Mouse (Mus musculus) embryonic facial prominence, embryonic 10.5 days (tissue): ENCODE results near the gene Inpp5b. TPM values are rescaled to one million over a fixed set of nuclear protein-coding genes. Genes with fewer than 3 reads are reported as not detected.

Source experiments
- DNase-seq: peaks from one replicate; pipeline ENCODE4 v3.0.0-alpha.2; 2017; ENCODE audit warnings: low spot score
- H3K27ac ChIP-seq: fragments of 300-500 bp; sonication (generic); replicated peaks from 2 replicates; pipeline ENCODE4 v1.5.1; 2016; ENCODE audit warnings: mild to moderate bottlenecking
- H3K27me3 ChIP-seq: fragments of 300-500 bp; sonication (generic); replicated peaks from 2 replicates; pipeline ENCODE4 v1.6.1; 2016; ENCODE audit warnings: low read depth, mild to moderate bottlenecking; ENCODE audit not compliant: poor library complexity, severe bottlenecking
- H3K36me3 ChIP-seq: fragments of 300-500 bp; sonication (generic); replicated peaks from 2 replicates; pipeline ENCODE4 v1.6.1; 2016; ENCODE audit warnings: mild to moderate bottlenecking, moderate library complexity
- H3K4me1 ChIP-seq: fragments of 300-500 bp; sonication (generic); 2 replicates; pipeline ENCODE4 v1.6.1; 2016
- H3K4me3 ChIP-seq: fragments of 300-500 bp; sonication (generic); 2 replicates; pipeline ENCODE4 v1.5.1; 2016; ENCODE audit warnings: mild to moderate bottlenecking, moderate library complexity
- H3K9me3 ChIP-seq: fragments of 300-500 bp; sonication (generic); 2 replicates; pipeline ENCODE4 v1.6.1; 2016; ENCODE audit warnings: mild to moderate bottlenecking
- WGBS: fragments of 180-500 bp; shearing (Covaris S2); methylation state at CpG from one replicate; pipeline ENCODE4 v1.1.7; 2016; 5-methylcytosine and 5-hydroxymethylcytosine counted together
- polyA plus RNA-seq: library from polyadenylated mRNA; unstranded; fragments of >200 nt; fragmentation: Nextera tagmentation; extraction: Ambion mirVana; gene quantifications from 2 replicates; pipeline ENCODE4 v1.2.1, GENCODE M21; 2016

The Inpp5b gene
- polyA plus RNA-seq, 1 experiment from 2014 or later, result 25.2 TPM

DNA sequence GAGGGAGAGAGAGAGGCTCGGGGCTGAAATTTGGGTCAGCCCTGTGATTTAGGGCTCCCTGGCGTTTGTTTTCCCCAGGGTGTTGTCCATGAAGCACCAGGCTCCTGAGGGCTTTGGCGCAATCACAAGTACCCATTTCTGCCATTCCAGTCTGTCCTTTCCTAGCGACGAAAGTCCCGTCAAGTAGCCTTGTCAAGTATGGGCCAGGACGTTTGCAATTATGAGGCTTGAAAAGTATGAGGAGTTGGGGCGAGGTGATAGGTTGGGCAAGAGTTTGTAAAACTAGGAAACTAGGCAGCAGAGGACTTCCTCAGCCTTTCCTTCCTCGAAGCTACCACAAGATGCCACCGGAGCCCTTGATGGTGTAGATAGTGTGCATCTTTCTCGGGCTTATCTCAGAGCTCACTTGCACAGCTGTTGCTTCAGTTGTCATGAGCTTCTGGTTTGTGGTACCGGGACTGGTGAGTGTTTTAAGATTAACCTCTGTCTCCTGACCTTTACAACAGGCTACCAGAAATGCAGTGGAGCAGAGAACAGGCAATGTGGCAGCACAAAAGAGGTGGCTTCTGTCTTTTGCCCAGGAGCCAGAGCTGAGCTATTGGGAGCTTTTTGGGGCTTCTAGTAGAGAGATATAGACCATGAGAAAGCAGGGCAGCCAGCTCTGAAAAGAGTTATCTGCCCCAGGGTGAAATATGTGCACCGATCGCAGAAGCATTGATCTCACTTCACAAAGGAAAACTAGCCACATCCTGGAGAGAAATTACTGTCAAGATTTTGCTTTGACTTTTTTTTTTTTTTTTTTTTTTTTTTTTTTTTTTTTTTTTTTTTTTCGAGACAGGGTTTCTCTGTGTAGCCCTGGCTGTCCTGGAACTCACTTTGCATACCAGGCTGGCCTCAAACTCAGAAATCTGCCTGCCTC, 10.9 kb downstream of the Inpp5b start:
- H3K27ac ChIP-seq, result peak overlapping the region; percentile 75; the same call in 1 of the 2 replicates
- peak overlapping the region; percentile 83 for H3K4me3 ChIP-seq
- H3K27me3 ChIP-seq, result peaks cover 16% of the 10 kb centered on the region
- no peaks in the 10 kb centered on the region for H3K36me3 ChIP-seq
- H3K9me3 ChIP-seq, result no peaks in the 10 kb centered on the region
- WGBS, result 16% methylated on average over 15 of the region's 15 CpGs
- peaks cover 27% of the 10 kb centered on the region for H3K4me1 ChIP-seq
- DNase-seq, result no peak

DNA sequence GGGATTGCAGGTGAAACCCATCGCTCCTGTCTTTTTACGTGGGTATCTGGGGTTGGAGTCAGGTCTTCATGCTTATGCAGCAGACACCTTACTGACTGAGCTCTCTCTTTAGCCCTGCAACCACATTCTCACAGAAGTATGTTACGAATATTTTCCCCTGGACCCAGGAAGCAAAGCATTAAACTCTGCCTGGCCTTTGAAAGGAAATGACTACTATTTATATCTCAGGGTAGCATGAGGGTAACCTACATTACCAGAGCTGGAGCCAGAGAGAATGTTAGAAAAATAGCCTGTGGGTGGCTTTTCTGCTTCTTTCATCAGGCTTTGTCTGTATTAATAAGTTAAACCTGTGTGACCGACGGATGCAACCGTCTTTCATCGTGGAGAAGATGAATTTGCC, 13.9 kb downstream of the Inpp5b start:
- no peak overlapping the region for H3K27ac ChIP-seq

DNA sequence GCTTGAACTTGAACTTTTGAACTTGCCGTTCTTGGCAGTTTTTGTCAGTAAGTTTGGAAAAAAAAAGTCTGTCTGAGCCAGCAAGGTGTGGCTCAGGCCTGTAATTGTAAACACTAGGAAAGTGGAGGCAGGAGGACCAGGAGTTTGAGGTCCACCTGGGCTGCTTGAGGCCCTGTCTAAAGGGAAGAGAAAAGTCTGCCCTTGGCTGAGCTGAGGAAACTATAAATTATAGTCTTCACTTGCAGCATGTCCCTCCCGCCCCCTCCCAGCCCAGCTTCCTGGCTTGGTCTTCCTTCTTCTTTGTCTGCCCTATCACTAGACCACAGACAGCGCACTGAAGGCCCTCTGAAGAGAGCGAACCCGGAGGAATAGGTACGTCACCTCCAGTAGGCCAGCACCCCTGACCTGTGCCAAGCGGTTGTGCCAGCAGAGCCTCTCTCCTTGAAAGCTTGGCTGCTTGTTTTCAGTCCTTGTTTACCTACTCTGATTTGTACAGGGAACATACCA, 17.7 kb downstream of the Inpp5b start:
- Histone ChIP-seq H3K27me3 (no peaks in the 10 kb centered on the region), H3K9me3 (no peaks in the 10 kb centered on the region), H3K27ac (no peak overlapping the region), H3K4me3 (no peak overlapping the region), H3K4me1 (peaks cover 8% of the 10 kb centered on the region; the same call in 1 of the 2 replicates), H3K36me3 (peaks cover 8% of the 10 kb centered on the region; the same call in 1 of the 2 replicates)
- 92% methylated on average over 7 of the region's 7 CpGs for WGBS
- no peak for DNase-seq

More for the DNA sequence above, 13.9 kb downstream of the Inpp5b start:
- H3K36me3 ChIP-seq, result peaks cover 8% of the 10 kb centered on the region; the same call in 1 of the 2 replicates
- no peak for DNase-seq
- WGBS, result 62% methylated on average over 7 of the region's 7 CpGs
- peaks cover 1% of the 10 kb centered on the region; the same call in 1 of the 2 replicates for H3K27me3 ChIP-seq
- H3K9me3 ChIP-seq, result no peaks in the 10 kb centered on the region
- no peak overlapping the region for H3K4me3 ChIP-seq
- H3K4me1 ChIP-seq, result peaks cover 24% of the 10 kb centered on the region

- no peaks in the 10 kb centered on the region for H3K27me3 ChIP-seq
- WGBS, result 59% methylated on average over 1 of the region's 1 CpGs
- no peaks in the 10 kb centered on the region for H3K4me1 ChIP-seq
- DNase-seq, result no peak
- no peak overlapping the region for H3K27ac ChIP-seq
- no peaks in the 10 kb centered on the region for H3K9me3 ChIP-seq
- H3K4me3 ChIP-seq, result no peak overlapping the region
- peaks cover 8% of the 10 kb centered on the region; the same call in 1 of the 2 replicates for H3K36me3 ChIP-seq
These were observed 19.6 kb downstream of the Inpp5b start for GRCm38 (mm10) chr4:124761201-124761600.

GRCm38 (mm10) chr4:124762858-124763452, 21.3 kb downstream of the Inpp5b start:
- WGBS, result 90% methylated on average over 6 of the region's 6 CpGs
- DNase-seq, result no peak

GRCm38 (mm10) chr4:124765802-124766565, 24.3 kb downstream of the Inpp5b start:
- no peak overlapping the region for H3K27ac ChIP-seq
- 92% methylated on average over 23 of the region's 23 CpGs for WGBS
- H3K9me3 ChIP-seq, result no peaks in the 10 kb centered on the region
- no peak for DNase-seq
- H3K4me1 ChIP-seq, result no peaks in the 10 kb centered on the region
- no peaks in the 10 kb centered on the region for H3K36me3 ChIP-seq
- no peaks in the 10 kb centered on the region for H3K27me3 ChIP-seq
- H3K4me3 ChIP-seq, result no peak overlapping the region

More at GRCm38 (mm10) chr4:124762858-124763452, 21.3 kb downstream of the Inpp5b start:
- H3K36me3 ChIP-seq, result peaks cover 8% of the 10 kb centered on the region; the same call in 1 of the 2 replicates
- no peaks in the 10 kb centered on the region for H3K9me3 ChIP-seq
- H3K4me1 ChIP-seq, result no peaks in the 10 kb centered on the region
- no peaks in the 10 kb centered on the region for H3K27me3 ChIP-seq
- no peak overlapping the region for H3K27ac ChIP-seq
- H3K4me3 ChIP-seq, result no peak overlapping the region

GRCm38 (mm10) chr4:124766566-124766940, 24.9 kb downstream of the Inpp5b start:
- no peak overlapping the region for H3K4me3 ChIP-seq
- 92% methylated on average over 2 of the region's 2 CpGs for whole genome bisulfite sequencing
- H3K27me3 ChIP-seq, result no peaks in the 10 kb centered on the region
- no peak for DNase-seq
- H3K4me1 ChIP-seq, result no peaks in the 10 kb centered on the region
- no peaks in the 10 kb centered on the region for H3K36me3 ChIP-seq
- H3K27ac ChIP-seq, result no peak overlapping the region
- H3K9me3 ChIP-seq, result no peaks in the 10 kb centered on the region

DNA sequence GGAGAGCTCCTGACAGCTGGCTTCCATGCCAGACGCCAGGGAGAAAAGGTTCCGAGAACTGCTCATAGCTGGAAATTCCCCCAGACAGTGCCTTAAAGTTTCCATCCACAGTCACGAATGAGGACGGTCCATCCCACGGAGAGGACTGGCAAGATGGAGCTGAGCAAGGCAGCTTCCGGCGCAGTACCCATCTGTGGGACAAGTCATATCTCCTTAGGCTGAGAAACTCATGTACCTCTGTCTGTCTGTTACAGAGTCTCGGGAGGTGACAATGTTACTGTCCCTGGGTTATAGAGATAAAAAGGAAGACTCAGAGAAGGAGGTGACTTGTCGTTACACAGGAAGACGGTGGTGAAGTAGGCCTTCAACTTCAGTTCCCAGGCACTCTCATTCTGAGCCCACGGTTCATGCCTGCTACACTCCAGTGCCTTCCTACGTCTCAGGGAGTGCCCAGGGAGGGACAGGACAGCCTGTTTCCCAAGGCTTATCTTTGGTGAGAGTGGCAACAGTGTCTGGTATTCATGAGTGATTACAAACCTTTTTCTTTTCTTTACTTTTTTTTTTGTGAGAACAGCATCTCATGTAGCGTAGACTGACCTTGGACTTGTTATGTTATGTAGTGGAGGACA, 27.4 kb downstream of the Inpp5b start:
- Histone ChIP-seq H3K4me3 (no peak overlapping the region), H3K4me1 (no peaks in the 10 kb centered on the region), H3K27me3 (no peaks in the 10 kb centered on the region), H3K27ac (no peak overlapping the region), H3K9me3 (no peaks in the 10 kb centered on the region), H3K36me3 (no peaks in the 10 kb centered on the region)
- 90% methylated on average over 13 of the region's 13 CpGs for WGBS
- DNase-seq, result no peak

DNA sequence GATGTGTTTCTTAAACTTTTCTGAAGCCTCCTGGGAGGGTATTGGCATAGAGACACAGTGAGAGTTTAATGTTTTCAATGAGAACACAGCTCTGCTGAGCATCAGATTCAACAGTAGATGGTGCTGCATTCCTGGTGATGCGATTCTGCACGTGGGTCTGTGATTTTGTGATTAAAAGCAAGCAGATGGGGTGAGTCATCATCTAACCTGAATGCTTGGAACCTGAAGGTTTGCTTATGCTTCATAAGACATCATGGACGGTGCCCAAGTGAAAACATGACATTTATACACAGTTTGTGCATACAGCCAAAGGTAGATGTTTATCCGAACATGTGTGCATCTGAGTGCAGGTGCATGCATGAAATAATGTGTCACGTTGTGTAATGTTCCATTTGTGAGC, 29.0 kb downstream of the Inpp5b start:
- no peaks in the 10 kb centered on the region for H3K4me1 ChIP-seq
- H3K36me3 ChIP-seq, result no peaks in the 10 kb centered on the region
- no peak for DNase-seq
- no peak overlapping the region for H3K4me3 ChIP-seq
- H3K27me3 ChIP-seq, result no peaks in the 10 kb centered on the region
- no peaks in the 10 kb centered on the region for H3K9me3 ChIP-seq
- 81% methylated on average over 5 of the region's 5 CpGs for whole genome bisulfite sequencing
- H3K27ac ChIP-seq, result no peak overlapping the region

- H3K4me3 ChIP-seq, result no peak overlapping the region
- H3K27ac ChIP-seq, result no peak overlapping the region
- no peaks in the 10 kb centered on the region for H3K36me3 ChIP-seq
- no peaks in the 10 kb centered on the region for H3K9me3 ChIP-seq
- no peak for DNase-seq
- 72% methylated on average over 4 of the region's 4 CpGs for WGBS
- no peaks in the 10 kb centered on the region for H3K27me3 ChIP-seq
- H3K4me1 ChIP-seq, result no peaks in the 10 kb centered on the region
These were observed 30.5 kb downstream of the Inpp5b start for GRCm38 (mm10) chr4:124772125-124772524.

DNA sequence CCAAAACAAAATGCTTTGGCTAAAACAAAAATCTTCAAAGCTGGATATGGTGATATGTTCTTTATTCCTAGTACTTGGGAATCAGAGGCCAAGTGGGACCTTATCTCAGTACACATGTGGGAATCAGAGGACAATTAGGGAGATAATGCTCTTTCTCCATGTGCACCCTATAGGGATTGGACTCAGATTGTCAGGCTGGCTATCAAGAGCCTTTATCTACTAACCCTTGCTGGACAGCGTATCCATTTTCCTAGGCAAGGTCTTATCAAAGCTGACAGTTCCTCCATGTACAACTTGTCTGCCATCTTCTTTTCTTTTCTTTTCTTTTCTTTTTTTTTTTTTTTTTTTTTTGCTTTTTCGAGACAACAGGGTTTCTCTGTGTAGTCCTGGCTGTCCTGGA, 31.8 kb downstream of the Inpp5b start:
- Histone ChIP-seq H3K27ac (no peak overlapping the region), H3K4me1 (no peaks in the 10 kb centered on the region), H3K9me3 (no peaks in the 10 kb centered on the region), H3K4me3 (no peak overlapping the region), H3K36me3 (no peaks in the 10 kb centered on the region), H3K27me3 (no peaks in the 10 kb centered on the region)
- DNase-seq, result no peak
- whole genome bisulfite sequencing, result 88% methylated on average over 2 of the region's 2 CpGs

DNA sequence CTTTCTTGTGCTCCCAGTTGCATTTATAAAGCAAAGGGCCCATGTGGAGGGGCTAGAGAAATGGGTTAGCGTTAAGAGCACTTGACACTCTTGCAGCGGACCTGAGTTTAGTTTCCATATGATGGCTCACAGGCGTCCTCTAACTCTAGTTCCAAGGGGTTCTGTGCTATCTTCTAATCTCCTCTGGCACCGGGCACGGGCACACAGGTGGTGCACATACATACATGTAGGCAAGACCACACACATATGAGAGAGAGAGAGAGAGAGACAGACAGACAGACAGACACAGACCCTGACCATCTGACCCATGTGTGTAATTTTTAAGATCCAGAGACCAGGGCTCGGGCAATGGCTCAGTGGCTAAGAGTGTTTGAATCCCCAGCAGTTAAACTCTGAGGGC, 32.3 kb downstream of the Inpp5b start:
- Histone ChIP-seq H3K27ac (no peak overlapping the region), H3K4me1 (no peaks in the 10 kb centered on the region), H3K27me3 (no peaks in the 10 kb centered on the region), H3K36me3 (peaks cover 5% of the 10 kb centered on the region; the same call in 1 of the 2 replicates), H3K9me3 (no peaks in the 10 kb centered on the region), H3K4me3 (no peak overlapping the region)
- 89% methylated on average over 6 of the region's 6 CpGs for WGBS
- DNase-seq, result no peak
